Comparison of ENCODE assay signal across 8 mouse cellular contexts in the genomic region with DNA sequence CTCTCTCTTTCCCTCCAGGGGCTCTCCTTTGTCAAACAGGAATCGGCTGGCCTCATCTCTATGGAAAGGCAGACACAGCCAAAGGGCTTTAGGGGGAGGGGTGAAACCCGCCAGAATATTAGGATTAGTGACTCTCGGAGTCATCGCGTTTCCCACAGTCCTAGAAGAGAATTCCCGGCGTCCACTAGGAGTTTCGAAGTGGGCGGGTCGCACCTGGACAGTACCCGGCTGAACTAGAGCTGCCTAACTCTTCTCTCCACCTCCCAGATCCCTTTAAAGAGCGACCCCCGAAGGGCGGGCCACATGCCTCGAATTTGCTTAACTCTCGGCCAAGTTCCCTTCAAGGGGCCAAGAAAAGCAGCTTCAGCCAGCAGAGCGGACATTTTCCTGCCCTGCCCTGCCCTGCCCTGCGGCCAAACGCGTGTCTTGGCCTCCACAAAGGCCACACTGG. TPM values are rescaled to one million over a fixed set of nuclear protein-coding genes. Genes with fewer than 3 reads are reported as not detected.
DNase-seq lines count a peak whose midpoint lies in the region; ATAC-seq lines count a peak whose summit lies in the region.

No protein-coding gene starts in this region.

- peaks cover 55% of the 10 kb centered on the region for H3K4me1 ChIP-seq in hindbrain, embryonic 12.5 days
- peaks cover 64% of the 10 kb centered on the region for H3K4me1 ChIP-seq in liver, embryonic 12.5 days
- peaks cover 47% of the 10 kb centered on the region for H3K4me1 ChIP-seq in neural tube, embryonic 14.5 days (ENCODE audit: control insufficient read depth, insufficient read depth, low read length)

- H3K9ac ChIP-seq in hindbrain, embryonic 12.5 days = peak overlapping the region; percentile 82
- peak overlapping the region; percentile 81 for H3K9ac ChIP-seq in liver, embryonic 12.5 days
- H3K9ac ChIP-seq in neural tube, embryonic 14.5 days (replicated peaks; ENCODE audit: low read depth, low read length) = peak overlapping the region; percentile 91

- peak overlapping the region; percentile 96 for H3K4me2 ChIP-seq in hindbrain, embryonic 12.5 days (replicated peaks)
- peak overlapping the region; percentile 99 for H3K4me2 ChIP-seq in liver, embryonic 12.5 days
- peak overlapping the region; percentile 90 for H3K4me2 ChIP-seq in neural tube, embryonic 14.5 days (ENCODE audit: low read depth, low read length)

- peak overlapping the region; percentile 75 for H3K4me3 ChIP-seq in hindbrain, embryonic 12.5 days
- peak overlapping the region; percentile 76 for H3K4me3 ChIP-seq in liver, embryonic 12.5 days
- peak overlapping the region; percentile 91 for H3K4me3 ChIP-seq in neural tube, embryonic 14.5 days (ENCODE audit: low read depth, low read length)

- H3K27me3 ChIP-seq in hindbrain, embryonic 12.5 days = no peaks in the 10 kb centered on the region; the same call in 1 of the 2 replicates
- peaks cover 24% of the 10 kb centered on the region for H3K27me3 ChIP-seq in liver, embryonic 12.5 days (replicated peaks)
- no peaks in the 10 kb centered on the region for H3K27me3 ChIP-seq in neural tube, embryonic 14.5 days (ENCODE audit: control insufficient read depth, insufficient read depth, low read length)

- H3K27ac ChIP-seq in hindbrain, embryonic 12.5 days = peak overlapping the region; percentile 89
- H3K27ac ChIP-seq in liver, embryonic 12.5 days = no peak overlapping the region
- peak overlapping the region; percentile 85 for H3K27ac ChIP-seq in neural tube, embryonic 14.5 days (ENCODE audit: low read depth, low read length)

- no peaks in the 10 kb centered on the region for H3K9me3 ChIP-seq in hindbrain, embryonic 12.5 days (replicated peaks)
- no peaks in the 10 kb centered on the region for H3K9me3 ChIP-seq in liver, embryonic 12.5 days (replicated peaks)
- no peaks in the 10 kb centered on the region for H3K9me3 ChIP-seq in neural tube, embryonic 14.5 days (ENCODE audit: control insufficient read depth, low read length)

- H3K36me3 ChIP-seq in hindbrain, embryonic 12.5 days = no peaks in the 10 kb centered on the region
- no peaks in the 10 kb centered on the region for H3K36me3 ChIP-seq in liver, embryonic 12.5 days
- H3K36me3 ChIP-seq in neural tube, embryonic 14.5 days (ENCODE audit: control insufficient read depth, insufficient read depth, low read length) = no peaks in the 10 kb centered on the region

- intact Hi-C loops in heart, postnatal 25 days (cut with DNase I) = no loop called here

- no peak for ATAC-seq in hindbrain, embryonic 12.5 days (ENCODE audit: low FRiP score)
- ATAC-seq in liver, embryonic 12.5 days = no peak
- ATAC-seq in neural tube, embryonic 14.5 days (ENCODE audit: low read depth) = no peak

- WGBS in hindbrain, embryonic 12.5 days = under 1% methylated on average over 20 of the region's 20 CpGs
- WGBS in liver, embryonic 12.5 days (ENCODE audit: insufficient replicate concordance) = 7% methylated on average over 20 of the region's 20 CpGs
- under 1% methylated on average over 20 of the region's 20 CpGs for WGBS in neural tube, embryonic 14.5 days

- peak; percentile 40 to 56 for DNase-seq in heart, adult 18-20 months
- no peak for DNase-seq in heart, postnatal 25 days (ENCODE audit: low spot score)
- DNase-seq in embryo, embryonic 11 days = peak; percentile 87
- no peak for DNase-seq in right cerebral cortex, postnatal 10 days (ENCODE audit: low spot score in 2 of 2)
- no peak for DNase-seq in cerebellum, adult 8-10 months

RNA-seq across cellular contexts. Expression of a gene that starts 1.6 kb away (rescaled TPM):
- 10 to 100 TPM; 10.2 to 13.1 TPM for total RNA-seq in heart, adult 18-20 months (2021)
- total RNA-seq in heart, postnatal 25 days (2021) = 10 to 100 TPM; 12.7 to 13.6 TPM
- 23.0 and 23.6 TPM in 2 replicates for polyA plus RNA-seq in hindbrain, embryonic 12.5 days (2016; fragmentation: Nextera tagmentation; extraction: Ambion mirVana)
- polyA plus RNA-seq in liver, embryonic 12.5 days (2016; fragmentation: Nextera tagmentation; extraction: Ambion mirVana) = 5.0 and 5.8 TPM in 2 replicates
- polyA plus RNA-seq in neural tube, embryonic 14.5 days (2014; fragmentation: Nextera tagmentation; extraction: Ambion mirVana) = 14.5 and 18.7 TPM in 2 replicates

RNA-seq across cellular contexts. Expression of a gene that starts 16.9 kb away (rescaled TPM):
- total RNA-seq in heart, adult 18-20 months (2021) = 1 to 10 TPM; 1.4 to 1.8 TPM
- 1 to 10 TPM in 1 of 2 experiments, under 1 TPM in 1; 0.70 to 1.3 TPM for total RNA-seq in heart, postnatal 25 days (2021)
- 18.9 and 19.3 TPM in 2 replicates for polyA plus RNA-seq in hindbrain, embryonic 12.5 days (2016; fragmentation: Nextera tagmentation; extraction: Ambion mirVana)
- polyA plus RNA-seq in liver, embryonic 12.5 days (2016; fragmentation: Nextera tagmentation; extraction: Ambion mirVana) = 1.3 and 1.4 TPM in 2 replicates
- polyA plus RNA-seq in neural tube, embryonic 14.5 days (2014; fragmentation: Nextera tagmentation; extraction: Ambion mirVana) = 39.6 and 51.2 TPM in 2 replicates

Comparison
In these comparisons a context has a peak if more than half of its experiments do, and no peak if none do; other contexts are left out.
1. DNase-seq: peak in heart, adult 18-20 months (2 of 2) and embryo, embryonic 11 days (single experiment); none in heart, postnatal 25 days (single experiment), right cerebral cortex, postnatal 10 days (0 of 2) and cerebellum, adult 8-10 months (single experiment).
2. Peak in every context shown above with its lines, with median percentiles within 50 percentile points of each other: H3K4me2 ChIP-seq, H3K4me3 ChIP-seq and H3K9ac ChIP-seq.